Mouse (Mus musculus) large intestine, adult 2 months (tissue): ENCODE measurements around the gene Sult6b2. TPM values are rescaled to one million over a fixed set of nuclear protein-coding genes. Genes with fewer than 3 reads are reported as not detected.

Source experiments
- DNase-seq: peaks from one replicate; pipeline ENCODE4 v3.0.0-alpha.2; 2012; ENCODE audit warnings: low read depth, low spot score
- WGBS: fragments of 180-500 bp; shearing (Covaris S2); methylation state at CpG from one replicate; pipeline ENCODE4 v1.1.7; 2018; 5-methylcytosine and 5-hydroxymethylcytosine counted together
- polyA plus RNA-seq: library from polyadenylated mRNA; depleted of rRNA; stranded (reverse); fragments of >200 nt; gene quantifications from 2 replicates; pipeline ENCODE4 v1.2.3, GENCODE M21; 2012; rRNA removed

The Sult6b2 gene
- polyA plus RNA-seq, 1 experiment, result not detected

DNA sequence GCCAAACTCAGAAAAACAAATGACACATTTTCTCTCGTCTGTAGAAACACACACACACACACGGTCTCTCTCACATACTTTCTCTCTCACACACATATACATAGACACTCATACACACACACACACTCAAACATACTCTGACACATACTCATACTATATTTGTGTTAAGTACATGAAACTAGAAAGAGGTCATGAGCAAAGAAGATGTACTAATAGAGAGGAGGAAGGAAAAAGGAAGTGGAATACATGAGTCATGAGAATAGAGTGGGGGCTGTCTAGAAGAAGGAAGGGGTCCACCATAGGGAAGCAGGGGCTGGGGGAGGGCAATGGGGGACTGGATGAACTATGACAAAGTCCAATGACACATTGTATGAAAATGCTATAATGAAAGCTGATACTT lies 57.1 kb downstream of the Sult6b2 start:
- DNase-seq, result no peak
- 67% methylated on average over 2 of the region's 2 CpGs for WGBS

DNA sequence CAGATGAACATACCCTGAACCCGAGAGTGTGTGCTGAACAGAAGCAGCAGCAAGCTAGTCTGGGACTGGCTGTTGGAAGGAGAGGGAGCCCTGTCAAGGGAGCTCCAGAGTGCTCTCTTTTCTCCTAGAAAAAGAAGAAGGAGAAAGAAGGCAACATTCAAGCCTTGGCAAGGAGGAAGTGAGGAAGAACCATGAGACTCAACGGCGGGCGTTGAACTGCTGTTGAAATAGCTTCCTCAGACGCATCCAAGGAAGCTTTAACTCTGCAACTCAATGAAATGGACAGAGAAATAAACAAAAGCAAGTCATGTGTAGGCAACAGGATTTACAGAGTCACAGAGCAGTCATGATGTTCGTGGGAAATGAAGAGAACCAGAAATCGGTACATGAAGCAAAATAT lies 57.5 kb downstream of the Sult6b2 start:
- 64% methylated on average over 7 of the region's 7 CpGs for WGBS
- no peak for DNase-seq

DNA sequence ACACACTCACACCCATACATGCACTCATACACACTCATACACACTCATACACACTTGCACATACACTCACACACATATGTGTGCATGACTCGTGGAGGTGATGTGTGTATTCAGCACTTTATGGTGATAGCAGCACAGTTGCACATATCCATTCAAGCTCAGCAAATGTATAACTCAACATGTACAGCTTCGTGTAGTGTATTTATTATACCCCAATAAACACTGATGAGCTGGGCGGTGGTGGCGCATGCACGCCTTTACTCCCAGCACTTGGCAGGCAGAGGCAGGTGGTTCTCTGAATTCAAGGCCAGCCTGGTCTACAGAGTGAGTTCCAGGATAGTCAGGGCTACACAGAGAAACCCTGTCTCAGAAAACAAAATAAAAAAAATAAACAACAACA lies 58.8 kb downstream of the Sult6b2 start:
- no peak for DNase-seq
- WGBS, result 36% methylated on average over 5 of the region's 5 CpGs

DNA sequence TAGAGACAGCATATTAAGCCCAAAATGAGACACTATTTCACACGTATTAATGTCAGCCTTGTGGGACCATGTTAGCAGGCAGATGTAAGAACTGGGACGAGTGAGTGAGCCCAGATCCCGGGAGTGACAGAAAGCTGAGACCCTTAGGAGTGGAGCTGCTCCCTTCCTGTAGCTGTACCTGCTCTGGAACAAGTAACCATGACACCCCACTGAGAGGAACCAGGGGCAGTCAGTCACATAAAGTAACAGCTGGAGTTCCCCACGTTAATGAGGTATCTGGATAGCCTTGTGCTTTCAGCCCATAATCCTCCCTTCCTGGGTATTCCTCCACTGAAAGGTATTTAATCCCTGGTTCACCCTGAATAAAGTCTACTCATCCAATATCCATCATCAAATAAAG lies 61.1 kb downstream of the Sult6b2 start:
- 81% methylated on average over 4 of the region's 4 CpGs for WGBS

DNA sequence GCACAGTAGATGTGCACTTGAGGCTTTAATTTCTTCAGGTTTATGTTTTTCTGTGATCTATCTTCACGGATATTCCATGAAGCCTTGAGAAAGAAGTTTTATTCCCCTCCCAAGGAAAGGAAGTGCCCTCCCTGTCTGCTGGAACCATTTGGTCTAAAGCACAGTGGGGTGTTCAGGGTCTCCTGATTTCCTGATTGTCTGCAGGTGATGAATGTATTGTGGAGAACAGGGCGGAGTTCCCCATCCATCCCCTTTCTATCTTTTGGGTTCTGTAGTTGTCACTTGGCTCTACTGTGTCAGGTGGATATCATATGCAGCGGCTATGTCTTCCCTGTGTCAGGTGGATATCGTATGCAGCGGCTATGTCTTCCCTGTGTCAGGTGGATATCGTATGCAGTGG lies 62.5 kb downstream of the Sult6b2 start:
- no peak for DNase-seq
- WGBS, result 89% methylated on average over 6 of the region's 6 CpGs

More for the DNA sequence above, 61.1 kb downstream of the Sult6b2 start:
- DNase-seq, result no peak

DNA sequence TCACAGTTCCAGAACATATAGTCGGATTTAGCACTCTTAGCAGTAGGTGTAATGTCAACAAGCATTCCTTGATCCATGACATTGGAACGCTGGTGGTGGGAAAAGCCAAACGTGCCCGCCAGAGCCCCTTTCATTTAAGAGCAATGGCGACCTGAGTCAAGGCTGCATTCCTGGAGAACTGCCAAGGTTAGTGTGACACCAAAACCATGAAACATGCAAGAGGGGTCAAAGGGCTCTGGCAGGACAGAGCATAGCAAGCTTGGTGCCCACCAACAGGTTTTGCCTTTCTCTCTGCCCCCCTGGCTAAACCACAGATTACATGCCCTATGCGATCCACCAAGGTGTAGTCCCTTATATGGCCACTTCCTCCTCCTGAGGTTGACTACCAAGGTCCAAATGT lies 65.7 kb downstream of the Sult6b2 start:
- 73% methylated on average over 6 of the region's 6 CpGs for WGBS
- no peak for DNase-seq

DNA sequence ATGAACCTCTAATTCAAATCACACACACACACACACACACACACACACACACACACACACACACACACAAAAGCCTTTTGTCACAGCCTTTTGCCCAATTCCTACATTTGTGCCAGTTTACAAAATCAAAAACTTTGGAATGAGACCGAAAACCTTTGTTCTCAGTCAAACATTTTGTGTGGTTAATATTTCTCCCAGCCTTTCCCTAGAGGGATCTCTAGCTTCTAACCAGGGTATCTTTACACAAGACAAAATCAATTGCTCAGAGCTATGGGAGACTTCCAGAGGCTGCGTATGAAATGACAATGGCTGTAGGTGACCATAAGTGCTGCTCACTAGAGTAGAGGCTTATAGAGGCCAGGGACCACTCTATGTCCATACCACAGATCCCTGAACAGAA lies 66.1 kb downstream of the Sult6b2 start:
- DNase-seq, result no peak
- WGBS, result 75% methylated on average over 2 of the region's 2 CpGs

DNA sequence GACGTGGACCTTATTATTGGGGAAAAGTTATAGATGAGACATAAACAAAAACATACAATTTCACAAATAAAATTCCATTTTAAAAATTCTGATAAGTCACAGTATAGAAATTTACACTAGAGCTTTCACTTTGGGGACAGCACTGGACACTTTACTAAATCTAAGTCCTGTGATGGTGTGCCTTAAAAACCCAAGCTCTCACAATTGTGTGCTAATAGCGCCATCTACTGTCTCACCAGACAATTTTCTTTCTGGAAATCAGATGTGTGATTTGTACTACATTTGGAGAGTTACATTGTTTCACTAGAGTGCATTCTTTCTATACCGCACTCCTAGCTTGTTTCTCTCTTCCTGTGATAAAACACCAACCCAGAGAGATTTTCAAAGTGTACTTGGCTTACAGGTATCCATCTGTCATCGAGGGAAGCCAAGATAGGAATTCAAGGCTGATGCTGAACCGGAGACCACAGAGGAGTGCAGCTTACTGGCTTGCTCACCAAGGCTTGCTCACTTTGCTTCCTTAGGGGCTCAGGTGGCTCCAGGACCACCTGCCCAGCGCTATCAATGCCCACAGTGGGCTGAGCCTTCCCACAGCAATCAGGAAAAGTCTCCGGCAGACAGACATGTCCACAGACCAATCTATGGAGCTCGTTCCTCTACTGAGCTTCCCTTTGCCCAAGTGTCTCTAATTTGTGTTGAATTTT lies 68.8 kb downstream of the Sult6b2 start:
- 47% methylated on average over 8 of the region's 8 CpGs for WGBS
- DNase-seq, result no peak

Other genes starting within 250 kb of the Sult6b2 start
- gene Kcnj8, start 232.9 kb downstream of the Sult6b2 start, polyA plus RNA-seq, result 17.6 and 19.1 TPM in 2 replicates
- 3.4 and 6.9 TPM in 2 replicates for gene Abcc9, start 102.2 kb downstream of the Sult6b2 start, polyA plus RNA-seq
- gene Cmas, start 47.8 kb downstream of the Sult6b2 start, polyA plus RNA-seq, result 35.8 and 35.9 TPM in 2 replicates
- 0.12 and 0.18 TPM in 2 replicates for gene St8sia1, start 159.9 kb upstream of the Sult6b2 start, polyA plus RNA-seq